Mouse (Mus musculus) brain, embryonic 14.5 days (tissue): ENCODE results near the gene Fktn.

Source experiments
- CTCF ChIP-seq: fragments of 200-500 bp; IDR thresholded peaks from 2 replicates; pipeline ENCODE4 v1.5.1; 2012; ENCODE audit warnings: inconsistent platforms, mild to moderate bottlenecking, moderate library complexity, borderline replicate concordance; ENCODE audit not compliant: insufficient read depth, insufficient read length; ENCODE audit errors: extremely low read depth
- POLR2A ChIP-seq: fragments of 200-500 bp; IDR thresholded peaks from 2 replicates; pipeline ENCODE4 v1.6.1; 2012; ENCODE audit warnings: mild to moderate bottlenecking, inconsistent platforms, borderline replicate concordance; ENCODE audit not compliant: poor library complexity, insufficient read depth, insufficient read length, severe bottlenecking; ENCODE audit errors: extremely low read depth

- TF ChIP-seq CTCF (no peak), POLR2A (no peak)
Measured at GRCm38 (mm10) chr4:53728121-53728520, 14.3 kb downstream of the Fktn start.
